Mouse (Mus musculus) ES-Bruce4 (cell line): ENCODE results near the gene Caml.

Source experiments
- CTCF ChIP-seq: IDR thresholded peaks from one replicate; pipeline ENCODE4 v1.8.1; 2011; ENCODE audit warnings: low read depth, low read length
- EP300 ChIP-seq: IDR thresholded peaks from 2 replicates; pipeline ENCODE4 v1.6.1; 2011; ENCODE audit warnings: low read depth, low read length; ENCODE audit not compliant: insufficient read depth
- POLR2A ChIP-seq: IDR thresholded peaks from one replicate; pipeline ENCODE4 v1.8.1; 2011; ENCODE audit warnings: low read length; ENCODE audit not compliant: insufficient read depth

- TF ChIP-seq CTCF = peak; percentile 69
- TF ChIP-seq POLR2A = no peak
- no peak for TF ChIP-seq EP300
Measured at GRCm38 (mm10) chr13:55668550-55668949, 45.7 kb downstream of the Caml start.
